Mouse (Mus musculus) cortical plate, adult 2 months (tissue): ENCODE data around the gene Pmepa1. TPM values are rescaled to one million over a fixed set of nuclear protein-coding genes. Genes with fewer than 3 reads are reported as not detected.

Source experiments
- H3K27ac ChIP-seq: fragments of 200-500 bp; 2 replicates; pipeline ENCODE4 v1.5.1; 2012; ENCODE audit warnings: low read length, control low read depth, inconsistent platforms; ENCODE audit not compliant: insufficient read depth
- H3K4me1 ChIP-seq: fragments of 200-500 bp; 2 replicates; pipeline ENCODE4 v1.6.1; 2011; ENCODE audit warnings: low read length; ENCODE audit not compliant: control insufficient read depth, insufficient read depth
- H3K4me3 ChIP-seq: fragments of 200-500 bp; 2 replicates; pipeline ENCODE4 v1.5.1; 2011; ENCODE audit warnings: mild to moderate bottlenecking, low read length, control low read depth; ENCODE audit not compliant: insufficient read depth
- CTCF ChIP-seq: fragments of 200-500 bp; IDR thresholded peaks from 2 replicates; pipeline ENCODE4 v1.5.1; 2011; ENCODE audit warnings: mild to moderate bottlenecking, control low read depth, low read length; ENCODE audit not compliant: insufficient read depth; ENCODE audit errors: extremely low read depth
- POLR2A ChIP-seq: fragments of 200-500 bp; IDR thresholded peaks from 2 replicates; pipeline ENCODE4 v1.6.1; 2011; ENCODE audit warnings: mild to moderate bottlenecking, low read length, control low read depth; ENCODE audit not compliant: insufficient read depth; ENCODE audit errors: extremely low read depth
- polyA plus RNA-seq: library from polyadenylated mRNA; depleted of rRNA; stranded (reverse); fragments of >200 nt; gene quantifications from 2 replicates; pipeline ENCODE4 v1.2.3, GENCODE M21; 2012

The Pmepa1 gene
- polyA plus RNA-seq, 1 experiment, result 42.3 TPM

DNA sequence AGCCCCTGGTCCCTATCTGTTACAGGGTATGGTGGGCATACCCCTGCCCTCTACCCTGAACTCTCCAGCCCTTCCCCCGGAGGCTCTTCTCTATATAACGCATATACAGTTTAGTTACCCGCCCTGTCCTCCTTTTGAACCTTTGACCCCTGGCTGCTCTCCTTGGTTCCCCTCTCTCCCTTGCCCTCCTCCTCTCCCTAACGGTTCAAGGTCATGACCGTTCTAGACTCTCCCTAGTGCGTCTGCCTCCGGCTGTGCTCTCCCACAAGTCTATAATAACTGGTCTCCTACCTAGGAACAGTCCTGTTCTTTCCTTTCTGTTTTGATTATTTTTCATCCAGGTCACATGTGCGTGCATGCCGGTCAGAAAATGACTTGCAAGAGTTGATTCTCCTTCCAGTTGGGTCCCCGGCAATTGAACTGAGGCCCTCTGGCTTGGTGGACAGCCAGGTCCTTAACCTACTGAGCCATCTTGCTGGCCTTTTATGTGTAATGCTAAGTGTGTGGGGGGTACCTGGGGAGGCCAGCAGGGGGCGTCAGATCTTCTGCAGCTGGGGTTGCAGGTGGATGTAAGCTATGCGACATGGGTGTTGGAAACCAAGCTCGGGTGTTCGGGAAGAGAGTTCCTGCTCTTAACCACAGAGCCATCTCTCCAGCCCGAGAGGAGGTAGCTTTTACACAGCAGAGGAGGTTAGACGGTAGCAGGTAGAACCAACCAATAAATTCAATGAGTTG, 2.7 kb upstream of the Pmepa1 start:
- Histone ChIP-seq H3K27ac (no peak overlapping the region), H3K4me3 (no peak overlapping the region), H3K4me1 (no peaks in the 10 kb centered on the region)
- TF ChIP-seq CTCF (0 out of 2 replicates have a peak, but pooled peaks have one; percentile 3), POLR2A (no peak)

GRCm38 (mm10) chr2:173276859-173277258, 526 bp upstream of the Pmepa1 start:
- Histone ChIP-seq H3K27ac (0 out of 2 replicates have a peak overlapping the region, but pooled peaks have one; percentile 57), H3K4me1 (no peaks in the 10 kb centered on the region; the same call in 1 of the 2 replicates), H3K4me3 (peak overlapping the region; percentile 53)
- no peak for TF ChIP-seq POLR2A
- TF ChIP-seq CTCF, result no peak

GRCm38 (mm10) chr2:173275343-173276201, 761 bp downstream of the Pmepa1 start:
- Histone ChIP-seq H3K27ac (0 out of 2 replicates have a peak overlapping the region, but pooled peaks have one; percentile 80), H3K4me1 (no peaks in the 10 kb centered on the region; the same call in 1 of the 2 replicates), H3K4me3 (peak overlapping the region; percentile 53)
- no peak for TF ChIP-seq CTCF
- TF ChIP-seq POLR2A, result no peak

DNA sequence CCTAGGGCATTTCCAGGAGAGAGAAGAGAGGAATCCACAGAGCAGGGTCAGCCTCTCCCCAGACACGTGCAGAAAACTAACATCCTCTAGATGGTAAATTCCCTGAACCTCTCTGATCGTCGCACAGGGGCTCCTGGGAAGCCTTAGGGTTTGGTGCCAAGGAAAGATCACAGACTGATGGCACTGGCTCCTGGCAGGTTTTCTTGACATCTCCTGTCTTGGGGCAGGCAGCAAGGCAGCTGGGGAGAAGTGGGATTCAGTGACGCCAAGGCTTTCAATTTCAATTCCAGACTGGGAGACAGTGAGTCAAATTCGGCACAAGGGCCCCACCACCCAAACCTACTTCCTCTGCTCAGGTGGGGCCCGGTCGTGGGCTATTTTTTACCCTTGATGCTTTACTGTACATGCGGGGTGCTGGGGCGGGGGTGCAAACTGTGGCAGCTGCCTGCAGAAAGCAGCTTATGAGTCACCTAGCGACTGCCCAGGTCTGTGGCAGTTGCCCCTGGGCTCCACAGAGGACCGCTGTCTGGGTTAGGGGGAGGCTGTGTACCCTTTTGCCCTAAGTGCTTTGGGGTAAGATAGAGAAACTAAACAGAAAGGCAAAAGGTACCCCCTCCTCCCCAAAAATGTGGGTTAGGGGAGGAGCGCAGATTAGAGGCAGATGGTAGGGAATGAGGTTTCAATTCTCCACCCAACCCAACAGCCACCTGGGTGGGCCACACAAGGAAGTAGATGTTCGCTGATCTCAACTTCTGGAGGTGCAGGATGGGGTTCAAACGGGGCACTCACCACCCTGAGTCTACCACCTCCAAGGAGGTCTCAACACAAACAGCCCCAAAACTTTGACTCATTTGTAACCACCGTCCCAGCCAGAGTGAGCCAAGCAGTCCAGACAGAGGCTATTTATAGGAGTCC, 1.6 kb downstream of the Pmepa1 start:
- no peaks in the 10 kb centered on the region; the same call in 1 of the 2 replicates for H3K4me1 ChIP-seq
- H3K27ac ChIP-seq, result peak overlapping the region; percentile 0; the same call in 1 of the 2 replicates
- TF ChIP-seq CTCF, result no peak
- TF ChIP-seq POLR2A, result no peak
- H3K4me3 ChIP-seq, result peak overlapping the region; percentile 53

GRCm38 (mm10) chr2:173273885-173274284, 2.4 kb downstream of the Pmepa1 start:
- TF ChIP-seq CTCF (no peak), POLR2A (no peak)
- H3K4me3 ChIP-seq, result peak overlapping the region; percentile 53; the same call in 1 of the 2 replicates
- no peak overlapping the region for H3K27ac ChIP-seq
- H3K4me1 ChIP-seq, result no peaks in the 10 kb centered on the region; the same call in 1 of the 2 replicates

- H3K4me3 ChIP-seq, result no peak overlapping the region
- H3K27ac ChIP-seq, result no peak overlapping the region
- TF ChIP-seq POLR2A, result no peak
- TF ChIP-seq CTCF, result no peak
- no peaks in the 10 kb centered on the region; the same call in 1 of the 2 replicates for H3K4me1 ChIP-seq
These were observed 3.9 kb downstream of the Pmepa1 start for GRCm38 (mm10) chr2:173272354-173272900.

DNA sequence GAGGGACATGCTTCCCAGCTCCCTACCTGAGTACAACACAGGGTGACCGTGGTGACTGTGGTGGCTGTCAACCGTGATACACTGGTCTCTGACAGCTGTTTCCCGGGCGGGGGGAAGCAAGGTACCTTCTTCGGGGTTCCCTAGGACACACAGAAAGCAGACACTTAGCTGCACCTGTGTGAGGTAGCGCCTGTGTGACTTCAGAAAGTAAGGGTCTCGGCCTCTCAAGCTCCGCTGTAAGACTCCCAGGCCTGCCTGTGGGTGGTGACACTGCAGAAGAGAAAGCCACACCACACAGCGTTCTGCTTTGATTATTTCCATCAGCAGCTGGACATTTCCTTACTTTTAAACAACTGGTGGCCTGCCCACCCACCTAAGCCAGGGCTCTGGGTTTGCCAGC, 4.8 kb downstream of the Pmepa1 start:
- no peaks in the 10 kb centered on the region; the same call in none of the 2 replicates for H3K4me1 ChIP-seq
- H3K4me3 ChIP-seq, result no peak overlapping the region
- no peak overlapping the region for H3K27ac ChIP-seq
- TF ChIP-seq CTCF (no peak), POLR2A (no peak)

GRCm38 (mm10) chr2:173270601-173271248, 5.6 kb downstream of the Pmepa1 start:
- no peaks in the 10 kb centered on the region; the same call in none of the 2 replicates for H3K4me1 ChIP-seq

More at GRCm38 (mm10) chr2:173270601-173271248, 5.6 kb downstream of the Pmepa1 start:
- Histone ChIP-seq H3K27ac (no peak overlapping the region), H3K4me3 (no peak overlapping the region)
- TF ChIP-seq POLR2A (no peak), CTCF (no peak)
